Mouse (Mus musculus) kidney, postnatal 4 days (tissue): ENCODE results near the gene Gm45713.

ENCODE experiments used
- DNase-seq, 2 experiments: peaks; one replicate each; pipeline ENCODE4 v3.0.0; 2021; ENCODE audit warnings: mixed read lengths in 2 of 2

The Gm45713 gene

GRCm38 (mm10) chr7:45139904-45140723, 4.1 kb upstream of the Gm45713 start:
- no peak for DNase-seq

- no peak for DNase-seq
Observed at GRCm38 (mm10) chr7:45138403-45138802, 2.4 kb upstream of the Gm45713 start.

- DNase-seq: no peak
Observed at GRCm38 (mm10) chr7:45137171-45138006, 1.4 kb upstream of the Gm45713 start.

GRCm38 (mm10) chr7:45135370-45135769, 661 bp downstream of the Gm45713 start:
- no peak for DNase-seq

- peak; percentile 76 to 84 for DNase-seq
Observed at GRCm38 (mm10) chr7:45134544-45135026, 1.4 kb downstream of the Gm45713 start.

GRCm38 (mm10) chr7:45133446-45134159, 2.4 kb downstream of the Gm45713 start:
- no peak for DNase-seq

- DNase-seq: no peak
Observed at GRCm38 (mm10) chr7:45131850-45132249, 4.2 kb downstream of the Gm45713 start.

- no peak for DNase-seq
Observed at GRCm38 (mm10) chr7:45129776-45130512, 6.1 kb downstream of the Gm45713 start.

- peak; percentile 70 to 79 for DNase-seq
Observed at GRCm38 (mm10) chr7:45129318-45129717, 6.7 kb downstream of the Gm45713 start.

GRCm38 (mm10) chr7:45128624-45129246, 7.3 kb downstream of the Gm45713 start, which contains the start of gene Rpl13a:
Gene Rpl13a, minus strand, starts transcription at chr7:45128761.
- DNase-seq: peak; percentile 97 to 99

GRCm38 (mm10) chr7:45127700-45128224, 8.3 kb downstream of the Gm45713 start:
- no peak for DNase-seq

- peak in 1 of 2 experiments; percentile 48 for DNase-seq
Observed at GRCm38 (mm10) chr7:45126844-45127699, 9.0 kb downstream of the Gm45713 start.

- DNase-seq: no peak
Observed at GRCm38 (mm10) chr7:45126147-45126843, 9.7 kb downstream of the Gm45713 start.

GRCm38 (mm10) chr7:45125649-45126048, 10.4 kb downstream of the Gm45713 start:
- peak in 1 of 2 experiments; percentile 29 for DNase-seq

- DNase-seq: peak in 1 of 2 experiments; percentile 35
Observed at GRCm38 (mm10) chr7:45125144-45125600, 10.9 kb downstream of the Gm45713 start.

GRCm38 (mm10) chr7:45124224-45125143, 11.5 kb downstream of the Gm45713 start, which contains the start of gene Rps11:
Gene Rps11, minus strand, starts transcription at chr7:45124439.
- peak; percentile 99 for DNase-seq

- DNase-seq: peak; percentile 56 to 72
Observed at GRCm38 (mm10) chr7:45123186-45123570, 12.9 kb downstream of the Gm45713 start.

GRCm38 (mm10) chr7:45122561-45123185, 13.4 kb downstream of the Gm45713 start:
- DNase-seq: no peak
